Mouse (Mus musculus): ENCODE data around the gene Ano1. TPM values are rescaled to one million over a fixed set of nuclear protein-coding genes. Genes with fewer than 3 reads are reported as not detected.

Ano1 gene
- polyA plus RNA-seq, 1 experiment from 2014 or later: 69.8 TPM

DNA sequence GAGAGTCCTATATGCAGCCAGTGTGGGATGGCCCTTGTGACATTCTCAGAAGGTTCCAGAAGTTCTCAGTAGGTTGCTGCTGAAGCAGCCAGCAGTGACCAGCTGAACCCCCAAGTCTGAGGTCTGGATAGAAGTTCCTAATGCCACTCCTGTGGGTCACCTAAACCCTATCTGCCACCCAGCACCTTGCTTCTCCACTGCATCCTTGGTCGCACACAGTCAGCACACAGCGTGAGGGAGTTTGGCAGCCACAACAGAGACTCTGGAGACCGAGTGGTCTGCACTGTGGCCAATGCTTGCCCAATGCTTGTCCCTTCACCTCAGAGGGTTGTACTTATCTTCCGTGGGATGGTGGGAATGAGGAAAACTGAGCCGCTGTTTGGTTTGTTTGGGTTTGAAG lies 35.7 kb upstream of the Ano1 start:
- Histone ChIP-seq H3K4me2 (replicated peaks; ENCODE audit: low read depth, low read length) (no peak overlapping the region), H3K4me3 (ENCODE audit: low read depth, low read length) (no peak overlapping the region), H3K4me1 (ENCODE audit: control insufficient read depth, insufficient read depth, low read length) (no peaks in the 10 kb centered on the region), H3K36me3 (ENCODE audit: control insufficient read depth, insufficient read depth, low read length) (no peaks in the 10 kb centered on the region), H3K9ac (replicated peaks; ENCODE audit: low read depth, low read length) (no peak overlapping the region), H3K27me3 (ENCODE audit: control insufficient read depth, insufficient read depth, low read length) (no peaks in the 10 kb centered on the region), H3K9me3 (ENCODE audit: control insufficient read depth, low read depth, low read length) (no peaks in the 10 kb centered on the region), H3K27ac (ENCODE audit: low read length) (no peak overlapping the region)
- 79% methylated on average over 5 of the region's 5 CpGs for WGBS
- ATAC-seq (ENCODE audit: insufficient number of reproducible peaks, insufficient read depth, low FRiP score, low read depth): no peak

DNA sequence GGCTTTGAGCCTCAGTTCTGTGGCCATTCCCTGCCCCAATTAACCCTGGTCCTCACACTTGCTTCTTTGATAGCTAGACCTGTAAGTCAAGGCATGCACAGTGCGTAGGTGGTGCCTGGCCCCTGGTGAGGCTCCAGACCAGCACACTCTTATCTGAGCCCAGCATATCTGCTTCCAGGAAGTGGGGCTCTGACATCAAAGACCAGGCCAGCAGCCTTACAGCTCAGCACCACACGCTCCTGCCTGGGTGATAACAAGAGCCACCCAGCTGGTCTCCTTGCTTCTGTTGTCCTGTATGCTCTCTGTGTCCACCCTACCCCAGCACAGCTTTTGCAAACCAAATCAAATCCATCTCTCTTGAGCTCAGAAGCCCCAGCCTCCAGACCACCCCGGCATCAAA lies 34.8 kb upstream of the Ano1 start:
- Histone ChIP-seq H3K4me2 (replicated peaks; ENCODE audit: low read depth, low read length) (no peak overlapping the region), H3K9ac (replicated peaks; ENCODE audit: low read depth, low read length) (no peak overlapping the region), H3K27me3 (ENCODE audit: control insufficient read depth, insufficient read depth, low read length) (no peaks in the 10 kb centered on the region), H3K4me1 (ENCODE audit: control insufficient read depth, insufficient read depth, low read length) (no peaks in the 10 kb centered on the region), H3K4me3 (ENCODE audit: low read depth, low read length) (no peak overlapping the region), H3K9me3 (ENCODE audit: control insufficient read depth, low read depth, low read length) (no peaks in the 10 kb centered on the region), H3K36me3 (ENCODE audit: control insufficient read depth, insufficient read depth, low read length) (no peaks in the 10 kb centered on the region), H3K27ac (ENCODE audit: low read length) (no peak overlapping the region)
- peak; percentile 88; the same call in 1 of the 2 replicates for ATAC-seq (ENCODE audit: insufficient number of reproducible peaks, insufficient read depth, low FRiP score, low read depth)
- 41% methylated on average over 3 of the region's 3 CpGs for WGBS

DNA sequence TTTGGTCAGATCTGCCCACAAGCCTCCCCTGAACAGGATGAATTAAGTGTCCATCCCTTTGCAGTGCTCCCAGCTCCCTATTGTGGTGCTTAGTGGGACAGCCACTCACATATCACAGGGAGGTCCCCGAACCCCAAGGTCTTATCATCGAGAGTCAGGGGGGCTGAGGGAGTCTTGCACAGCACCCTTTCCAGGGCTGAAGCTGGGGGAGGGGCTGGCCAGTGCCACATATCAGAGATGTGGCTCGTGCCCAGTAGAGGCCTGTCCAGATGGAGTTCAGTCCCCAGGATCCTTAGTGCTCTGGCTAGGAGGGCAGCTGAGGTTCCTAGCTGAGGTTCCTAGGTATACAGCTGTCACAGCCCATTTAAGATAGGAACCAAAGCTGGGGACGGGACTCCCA lies 32.4 kb upstream of the Ano1 start:
- no peaks in the 10 kb centered on the region for H3K36me3 ChIP-seq (ENCODE audit: control insufficient read depth, insufficient read depth, low read length)
- no peak overlapping the region for H3K9ac ChIP-seq (replicated peaks; ENCODE audit: low read depth, low read length)
- H3K27ac ChIP-seq (ENCODE audit: low read length): no peak overlapping the region
- no peak overlapping the region for H3K4me3 ChIP-seq (ENCODE audit: low read depth, low read length)
- ATAC-seq (ENCODE audit: insufficient number of reproducible peaks, insufficient read depth, low FRiP score, low read depth): no peak
- H3K4me2 ChIP-seq (replicated peaks; ENCODE audit: low read depth, low read length): no peak overlapping the region
- WGBS: 71% methylated on average over 4 of the region's 4 CpGs
- no peaks in the 10 kb centered on the region for H3K9me3 ChIP-seq (ENCODE audit: control insufficient read depth, low read depth, low read length)
- no peaks in the 10 kb centered on the region for H3K4me1 ChIP-seq (ENCODE audit: control insufficient read depth, insufficient read depth, low read length)
- no peaks in the 10 kb centered on the region for H3K27me3 ChIP-seq (ENCODE audit: control insufficient read depth, insufficient read depth, low read length)

DNA sequence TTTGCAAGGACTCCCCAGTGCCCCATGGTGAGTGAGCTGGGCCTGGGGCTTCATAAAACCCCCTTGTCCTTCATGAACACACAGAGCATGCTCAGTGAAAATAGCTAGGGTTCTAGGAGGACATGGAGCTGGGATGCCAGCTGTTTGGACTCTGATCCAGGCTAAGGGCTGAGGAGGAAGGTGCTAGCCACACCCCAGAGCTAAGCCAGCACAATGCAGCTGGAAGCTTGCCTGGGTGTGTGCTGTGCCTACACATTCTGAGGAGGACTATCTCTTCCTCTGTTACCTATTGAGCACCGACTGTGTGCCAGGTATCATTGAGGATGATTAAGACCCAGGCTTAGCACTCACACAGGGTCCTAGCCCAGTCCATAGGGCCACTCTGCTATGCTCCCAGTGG lies 30.6 kb upstream of the Ano1 start:
- no peak overlapping the region for H3K4me3 ChIP-seq (ENCODE audit: low read depth, low read length)
- no peak for ATAC-seq (ENCODE audit: insufficient number of reproducible peaks, insufficient read depth, low FRiP score, low read depth)
- 74% methylated on average over 1 of the region's 1 CpGs for WGBS

GRCm38 (mm10) chr7:144781337-144781736 lies 29.6 kb upstream of the Ano1 start:
- no peak overlapping the region for H3K27ac ChIP-seq (ENCODE audit: low read length)
- H3K27me3 ChIP-seq (ENCODE audit: control insufficient read depth, insufficient read depth, low read length): no peaks in the 10 kb centered on the region
- H3K9ac ChIP-seq (replicated peaks; ENCODE audit: low read depth, low read length): no peak overlapping the region
- no peaks in the 10 kb centered on the region for H3K9me3 ChIP-seq (ENCODE audit: control insufficient read depth, low read depth, low read length)
- no peaks in the 10 kb centered on the region for H3K4me1 ChIP-seq (ENCODE audit: control insufficient read depth, insufficient read depth, low read length)
- no peak overlapping the region for H3K4me2 ChIP-seq (replicated peaks; ENCODE audit: low read depth, low read length)
- no peak overlapping the region for H3K4me3 ChIP-seq (ENCODE audit: low read depth, low read length)
- H3K36me3 ChIP-seq (ENCODE audit: control insufficient read depth, insufficient read depth, low read length): no peaks in the 10 kb centered on the region
- ATAC-seq (ENCODE audit: insufficient number of reproducible peaks, insufficient read depth, low FRiP score, low read depth): no peak
- WGBS: 60% methylated on average over 5 of the region's 5 CpGs

More for the DNA sequence above, 30.6 kb upstream of the Ano1 start:
- Histone ChIP-seq H3K9me3 (ENCODE audit: control insufficient read depth, low read depth, low read length) (no peaks in the 10 kb centered on the region), H3K27me3 (ENCODE audit: control insufficient read depth, insufficient read depth, low read length) (no peaks in the 10 kb centered on the region), H3K27ac (ENCODE audit: low read length) (no peak overlapping the region), H3K9ac (replicated peaks; ENCODE audit: low read depth, low read length) (no peak overlapping the region), H3K4me2 (replicated peaks; ENCODE audit: low read depth, low read length) (no peak overlapping the region), H3K4me1 (ENCODE audit: control insufficient read depth, insufficient read depth, low read length) (no peaks in the 10 kb centered on the region), H3K36me3 (ENCODE audit: control insufficient read depth, insufficient read depth, low read length) (no peaks in the 10 kb centered on the region)

DNA sequence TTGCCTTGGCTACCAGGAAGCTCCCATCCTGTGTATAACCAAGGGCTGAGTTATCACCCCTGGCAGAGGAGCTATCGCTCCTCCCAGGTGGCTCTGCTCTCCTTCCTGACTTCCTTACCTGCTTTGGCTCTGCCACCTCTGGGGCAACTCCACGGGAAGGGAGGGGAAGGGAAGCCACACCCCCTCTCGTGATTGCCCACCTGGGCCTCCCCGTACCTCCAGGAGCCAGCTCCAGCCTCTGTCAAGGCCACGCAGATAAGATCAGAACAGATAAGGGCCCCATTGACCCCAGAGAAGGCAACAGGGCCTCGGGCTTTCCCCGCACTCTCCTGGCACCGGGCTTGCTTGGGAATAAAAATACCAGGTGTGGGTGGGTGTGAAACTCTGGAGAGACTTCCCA lies 28.4 kb upstream of the Ano1 start:
- H3K36me3 ChIP-seq (ENCODE audit: control insufficient read depth, insufficient read depth, low read length): no peaks in the 10 kb centered on the region
- 57% methylated on average over 8 of the region's 8 CpGs for WGBS
- no peak overlapping the region for H3K4me2 ChIP-seq (replicated peaks; ENCODE audit: low read depth, low read length)
- no peaks in the 10 kb centered on the region for H3K9me3 ChIP-seq (ENCODE audit: control insufficient read depth, low read depth, low read length)
- H3K4me1 ChIP-seq (ENCODE audit: control insufficient read depth, insufficient read depth, low read length): peaks cover 8% of the 10 kb centered on the region
- no peak for ATAC-seq (ENCODE audit: insufficient number of reproducible peaks, insufficient read depth, low FRiP score, low read depth)
- no peak overlapping the region for H3K9ac ChIP-seq (replicated peaks; ENCODE audit: low read depth, low read length)
- H3K27ac ChIP-seq (ENCODE audit: low read length): no peak overlapping the region
- H3K4me3 ChIP-seq (ENCODE audit: low read depth, low read length): no peak overlapping the region
- H3K27me3 ChIP-seq (ENCODE audit: control insufficient read depth, insufficient read depth, low read length): no peaks in the 10 kb centered on the region

DNA sequence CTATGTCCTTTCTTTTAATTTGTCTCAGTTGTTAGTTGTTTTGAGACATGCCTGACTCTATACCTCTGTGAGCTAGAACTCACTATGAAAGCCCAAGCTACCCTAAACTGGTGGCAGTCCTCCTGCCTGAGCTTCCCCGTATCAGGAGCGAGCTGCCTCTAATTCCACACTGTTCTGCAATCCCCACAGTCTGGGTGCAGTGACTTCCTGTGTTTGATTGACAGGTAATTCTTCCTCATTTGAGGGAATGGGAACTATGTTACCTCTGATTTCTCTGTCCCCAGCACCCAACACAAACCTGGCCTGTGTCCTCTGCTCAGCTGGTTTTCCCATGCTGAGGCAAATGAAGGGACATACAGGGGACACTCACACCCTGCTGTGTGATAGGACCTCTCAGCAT lies 27.9 kb upstream of the Ano1 start:
- Histone ChIP-seq H3K9me3 (ENCODE audit: control insufficient read depth, low read depth, low read length) (no peaks in the 10 kb centered on the region), H3K4me2 (replicated peaks; ENCODE audit: low read depth, low read length) (no peak overlapping the region), H3K9ac (replicated peaks; ENCODE audit: low read depth, low read length) (no peak overlapping the region), H3K4me3 (ENCODE audit: low read depth, low read length) (no peak overlapping the region), H3K36me3 (ENCODE audit: control insufficient read depth, insufficient read depth, low read length) (no peaks in the 10 kb centered on the region), H3K4me1 (ENCODE audit: control insufficient read depth, insufficient read depth, low read length) (peaks cover 9% of the 10 kb centered on the region), H3K27me3 (ENCODE audit: control insufficient read depth, insufficient read depth, low read length) (no peaks in the 10 kb centered on the region), H3K27ac (ENCODE audit: low read length) (no peak overlapping the region)
- ATAC-seq (ENCODE audit: insufficient number of reproducible peaks, insufficient read depth, low FRiP score, low read depth): no peak
- 81% methylated on average over 2 of the region's 2 CpGs for WGBS

DNA sequence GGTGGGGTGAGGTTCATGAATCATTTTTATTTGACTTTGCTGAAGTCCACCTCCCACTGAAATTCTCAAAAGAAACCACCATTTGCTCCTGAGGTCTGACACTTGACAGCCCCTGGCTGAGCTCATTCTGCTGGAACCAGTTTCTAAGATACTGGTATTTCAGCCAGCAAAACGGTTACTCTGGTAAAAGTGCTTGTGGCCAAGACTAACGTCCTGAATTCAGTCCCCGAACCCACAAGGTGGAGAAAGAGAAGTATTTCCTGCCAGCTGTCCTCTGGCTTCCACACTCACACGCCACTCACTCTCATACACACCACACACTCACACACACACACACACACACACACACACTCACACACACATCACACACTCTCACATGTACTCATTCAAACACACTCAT lies 26.0 kb upstream of the Ano1 start:
- Histone ChIP-seq H3K9me3 (ENCODE audit: control insufficient read depth, low read depth, low read length) (no peaks in the 10 kb centered on the region), H3K9ac (replicated peaks; ENCODE audit: low read depth, low read length) (no peak overlapping the region), H3K4me2 (replicated peaks; ENCODE audit: low read depth, low read length) (no peak overlapping the region), H3K36me3 (ENCODE audit: control insufficient read depth, insufficient read depth, low read length) (no peaks in the 10 kb centered on the region), H3K27ac (ENCODE audit: low read length) (no peak overlapping the region), H3K27me3 (ENCODE audit: control insufficient read depth, insufficient read depth, low read length) (no peaks in the 10 kb centered on the region), H3K4me3 (ENCODE audit: low read depth, low read length) (no peak overlapping the region), H3K4me1 (ENCODE audit: control insufficient read depth, insufficient read depth, low read length) (peaks cover 9% of the 10 kb centered on the region)
- no peak for ATAC-seq (ENCODE audit: insufficient number of reproducible peaks, insufficient read depth, low FRiP score, low read depth)
- WGBS: 42% methylated on average over 4 of the region's 4 CpGs

DNA sequence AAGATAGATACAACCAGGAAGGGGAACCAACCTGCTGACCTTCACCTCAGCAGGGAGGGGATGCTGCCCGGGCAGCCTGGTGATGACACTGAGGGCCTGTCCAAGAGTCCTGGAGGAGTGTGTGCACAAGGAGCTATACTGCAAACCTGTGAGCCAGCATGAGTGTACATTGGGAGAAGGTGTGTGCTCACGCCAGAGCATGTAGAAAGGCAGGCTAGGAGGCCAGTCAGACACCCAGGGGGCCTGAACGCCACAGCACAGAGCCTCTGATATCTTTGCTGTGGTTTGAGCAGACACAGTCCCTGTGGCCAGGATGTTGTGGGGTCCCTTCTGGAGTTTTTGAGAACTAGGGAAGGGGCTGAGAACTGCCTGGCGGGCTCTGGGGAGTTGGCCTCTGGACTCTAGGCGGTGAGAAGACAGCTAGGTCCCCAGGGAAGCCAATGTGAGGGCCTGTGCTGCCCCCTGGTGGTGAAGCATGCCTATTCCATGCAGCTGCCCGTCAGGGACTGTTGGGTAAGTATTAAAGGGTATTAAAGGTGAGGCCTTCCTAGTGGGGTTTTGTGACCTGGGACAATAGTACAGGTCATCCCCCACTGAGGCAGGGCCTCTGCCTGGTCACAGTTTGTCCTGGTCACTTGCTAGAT lies 24.2 kb upstream of the Ano1 start:
- H3K36me3 ChIP-seq (ENCODE audit: control insufficient read depth, insufficient read depth, low read length): no peaks in the 10 kb centered on the region
- no peak overlapping the region for H3K4me3 ChIP-seq (ENCODE audit: low read depth, low read length)
- no peak overlapping the region for H3K9ac ChIP-seq (replicated peaks; ENCODE audit: low read depth, low read length)
- peaks cover 9% of the 10 kb centered on the region for H3K4me1 ChIP-seq (ENCODE audit: control insufficient read depth, insufficient read depth, low read length)
- WGBS: 33% methylated on average over 6 of the region's 6 CpGs
- no peak overlapping the region for H3K4me2 ChIP-seq (replicated peaks; ENCODE audit: low read depth, low read length)
- no peaks in the 10 kb centered on the region for H3K9me3 ChIP-seq (ENCODE audit: control insufficient read depth, low read depth, low read length)
- H3K27me3 ChIP-seq (ENCODE audit: control insufficient read depth, insufficient read depth, low read length): no peaks in the 10 kb centered on the region
- peak; percentile 71 for ATAC-seq (ENCODE audit: insufficient number of reproducible peaks, insufficient read depth, low FRiP score, low read depth)
- no peak overlapping the region for H3K27ac ChIP-seq (ENCODE audit: low read length)

Data from stomach, embryonic 14.5 days (tissue).